Mouse (Mus musculus): ENCODE data around the gene Tmem140. TPM values are rescaled to one million over a fixed set of nuclear protein-coding genes. Genes with fewer than 3 reads are reported as not detected.

The Tmem140 gene
- polyA plus RNA-seq, 1 experiment from 2014 or later = 1.3 TPM

GRCm38 (mm10) chr6:34877509-34878321 lies 14.8 kb downstream of the Tmem140 start, which contains the start of gene Cyren:
Cyren (minus strand) TSS chr6:34878060.
- WGBS = under 1% methylated on average over 53 of the region's 56 CpGs
- H3K4me3 ChIP-seq (ENCODE audit: control insufficient read depth in 1 of 2, insufficient read depth in 1 of 2, low read depth in 1 of 2, low read length in 2 of 2) = peak within 1 kb of the TSS; percentile 72 to 87
- peak; percentile 83 for ATAC-seq (ENCODE audit: insufficient number of reproducible peaks, insufficient read depth, low FRiP score, low read depth)
- H3K4me1 ChIP-seq (ENCODE audit: control insufficient read depth in 2 of 2, insufficient read depth in 2 of 2, low read length in 2 of 2) = peaks cover 27 to 42% of the 10 kb centered on the region in 2 experiments
- no peaks in the 10 kb centered on the region for H3K9me3 ChIP-seq (ENCODE audit: control insufficient read depth, low read length)
- peaks cover 42% of the 10 kb centered on the region for H3K36me3 ChIP-seq (ENCODE audit: control insufficient read depth, insufficient read depth, low read length)
- peak within 1 kb of the TSS; percentile 94 for H3K9ac ChIP-seq (ENCODE audit: low read length)
- peak within 1 kb of the TSS; percentile 88 for H3K4me2 ChIP-seq (ENCODE audit: low read length)
- peak within 1 kb of the TSS; percentile 88 to 94 for H3K27ac ChIP-seq (replicated peaks in 1 of 2; ENCODE audit: control insufficient read depth in 1 of 2, insufficient read depth in 1 of 2, low read depth in 2 of 2, low read length in 2 of 2)
- H3K27me3 ChIP-seq (ENCODE audit: control insufficient read depth, insufficient read depth, low read length) = no peaks in the 10 kb centered on the region

- H3K4me3 ChIP-seq (ENCODE audit: control insufficient read depth in 1 of 2, insufficient read depth in 1 of 2, low read depth in 1 of 2, low read length in 2 of 2) = no peak overlapping the region
- H3K4me1 ChIP-seq (ENCODE audit: control insufficient read depth in 2 of 2, insufficient read depth in 2 of 2, low read length in 2 of 2) = peaks cover 23 to 37% of the 10 kb centered on the region in 2 experiments
- no peak overlapping the region for H3K9ac ChIP-seq (ENCODE audit: low read length)
- peaks cover 50% of the 10 kb centered on the region for H3K36me3 ChIP-seq (ENCODE audit: control insufficient read depth, insufficient read depth, low read length)
- H3K27ac ChIP-seq (replicated peaks in 1 of 2; ENCODE audit: control insufficient read depth in 1 of 2, insufficient read depth in 1 of 2, low read depth in 2 of 2, low read length in 2 of 2) = no peak overlapping the region
- 92% methylated on average over 16 of the region's 16 CpGs for WGBS
- no peaks in the 10 kb centered on the region for H3K27me3 ChIP-seq (ENCODE audit: control insufficient read depth, insufficient read depth, low read length)
- no peak for ATAC-seq (ENCODE audit: insufficient number of reproducible peaks, insufficient read depth, low FRiP score, low read depth)
- no peak overlapping the region for H3K4me2 ChIP-seq (ENCODE audit: low read length)
- H3K9me3 ChIP-seq (ENCODE audit: control insufficient read depth, low read length) = no peaks in the 10 kb centered on the region
These were observed 16.3 kb downstream of the Tmem140 start for GRCm38 (mm10) chr6:34879101-34879740.

- Histone ChIP-seq H3K27ac (replicated peaks in 1 of 2; ENCODE audit: control insufficient read depth in 1 of 2, insufficient read depth in 1 of 2, low read depth in 2 of 2, low read length in 2 of 2) (no peak overlapping the region), H3K4me1 (ENCODE audit: control insufficient read depth in 2 of 2, insufficient read depth in 2 of 2, low read length in 2 of 2) (peaks cover 18 to 29% of the 10 kb centered on the region in 2 experiments), H3K4me3 (ENCODE audit: control insufficient read depth in 1 of 2, insufficient read depth in 1 of 2, low read depth in 1 of 2, low read length in 2 of 2) (no peak overlapping the region), H3K9me3 (ENCODE audit: control insufficient read depth, low read length) (no peaks in the 10 kb centered on the region), H3K9ac (ENCODE audit: low read length) (no peak overlapping the region), H3K36me3 (ENCODE audit: control insufficient read depth, insufficient read depth, low read length) (peaks cover 58% of the 10 kb centered on the region), H3K4me2 (ENCODE audit: low read length) (no peak overlapping the region), H3K27me3 (ENCODE audit: control insufficient read depth, insufficient read depth, low read length) (no peaks in the 10 kb centered on the region)
- no peak for ATAC-seq (ENCODE audit: insufficient number of reproducible peaks, insufficient read depth, low FRiP score, low read depth)
- WGBS = 54% methylated on average over 6 of the region's 6 CpGs
These were observed 17.0 kb downstream of the Tmem140 start for GRCm38 (mm10) chr6:34879911-34880475.

- H3K4me2 ChIP-seq (ENCODE audit: low read length) = no peak overlapping the region
- no peaks in the 10 kb centered on the region for H3K9me3 ChIP-seq (ENCODE audit: control insufficient read depth, low read length)
- ATAC-seq (ENCODE audit: insufficient number of reproducible peaks, insufficient read depth, low FRiP score, low read depth) = no peak
- 79% methylated on average over 7 of the region's 7 CpGs for WGBS
- H3K36me3 ChIP-seq (ENCODE audit: control insufficient read depth, insufficient read depth, low read length) = peaks cover 85% of the 10 kb centered on the region
- no peak overlapping the region for H3K9ac ChIP-seq (ENCODE audit: low read length)
- no peak overlapping the region for H3K4me3 ChIP-seq (ENCODE audit: control insufficient read depth in 1 of 2, insufficient read depth in 1 of 2, low read depth in 1 of 2, low read length in 2 of 2)
- H3K27me3 ChIP-seq (ENCODE audit: control insufficient read depth, insufficient read depth, low read length) = no peaks in the 10 kb centered on the region
- H3K27ac ChIP-seq (replicated peaks in 1 of 2; ENCODE audit: control insufficient read depth in 1 of 2, insufficient read depth in 1 of 2, low read depth in 2 of 2, low read length in 2 of 2) = no peak overlapping the region
- peaks cover 9 to 10% of the 10 kb centered on the region in 2 experiments; a peak in 3 of 4 replicates for H3K4me1 ChIP-seq (ENCODE audit: control insufficient read depth in 2 of 2, insufficient read depth in 2 of 2, low read length in 2 of 2)
These were observed 21.8 kb downstream of the Tmem140 start for GRCm38 (mm10) chr6:34884724-34885123.

- H3K27ac ChIP-seq (replicated peaks in 1 of 2; ENCODE audit: control insufficient read depth in 1 of 2, insufficient read depth in 1 of 2, low read depth in 2 of 2, low read length in 2 of 2) = 0 out of 4 replicates have a peak overlapping the region, but pooled peaks of 1 of the 2 experiments have one; percentile 23
- peak overlapping the region; percentile 36; the same call in 1 of the 2 replicates for H3K9ac ChIP-seq (ENCODE audit: low read length)
- WGBS = 57% methylated on average over 6 of the region's 6 CpGs
- H3K36me3 ChIP-seq (ENCODE audit: control insufficient read depth, insufficient read depth, low read length) = peaks cover 86% of the 10 kb centered on the region
- no peak overlapping the region for H3K4me2 ChIP-seq (ENCODE audit: low read length)
- no peak for ATAC-seq (ENCODE audit: insufficient number of reproducible peaks, insufficient read depth, low FRiP score, low read depth)
- H3K9me3 ChIP-seq (ENCODE audit: control insufficient read depth, low read length) = no peaks in the 10 kb centered on the region
- peaks cover 9 to 10% of the 10 kb centered on the region in 2 experiments; a peak in 3 of 4 replicates for H3K4me1 ChIP-seq (ENCODE audit: control insufficient read depth in 2 of 2, insufficient read depth in 2 of 2, low read length in 2 of 2)
- no peaks in the 10 kb centered on the region for H3K27me3 ChIP-seq (ENCODE audit: control insufficient read depth, insufficient read depth, low read length)
- H3K4me3 ChIP-seq (ENCODE audit: control insufficient read depth in 1 of 2, insufficient read depth in 1 of 2, low read depth in 1 of 2, low read length in 2 of 2) = no peak overlapping the region
These were observed 24.3 kb downstream of the Tmem140 start for GRCm38 (mm10) chr6:34887131-34887850.

GRCm38 (mm10) chr6:34889185-34889584 lies 26.2 kb downstream of the Tmem140 start:
- 66% methylated on average over 4 of the region's 4 CpGs for WGBS
- Histone ChIP-seq H3K9me3 (ENCODE audit: control insufficient read depth, low read length) (no peaks in the 10 kb centered on the region), H3K27me3 (ENCODE audit: control insufficient read depth, insufficient read depth, low read length) (no peaks in the 10 kb centered on the region), H3K4me3 (ENCODE audit: control insufficient read depth in 1 of 2, insufficient read depth in 1 of 2, low read depth in 1 of 2, low read length in 2 of 2) (no peak overlapping the region), H3K4me2 (ENCODE audit: low read length) (no peak overlapping the region), H3K9ac (ENCODE audit: low read length) (no peak overlapping the region), H3K36me3 (ENCODE audit: control insufficient read depth, insufficient read depth, low read length) (peaks cover 87% of the 10 kb centered on the region), H3K27ac (replicated peaks in 1 of 2; ENCODE audit: control insufficient read depth in 1 of 2, insufficient read depth in 1 of 2, low read depth in 2 of 2, low read length in 2 of 2) (no peak overlapping the region), H3K4me1 (ENCODE audit: control insufficient read depth in 2 of 2, insufficient read depth in 2 of 2, low read length in 2 of 2) (peaks cover 9 to 10% of the 10 kb centered on the region in 2 experiments; a peak in 3 of 4 replicates)
- ATAC-seq (ENCODE audit: insufficient number of reproducible peaks, insufficient read depth, low FRiP score, low read depth) = no peak

- H3K9ac ChIP-seq (ENCODE audit: low read length) = no peak overlapping the region
- no peak overlapping the region for H3K4me2 ChIP-seq (ENCODE audit: low read length)
- ATAC-seq (ENCODE audit: insufficient number of reproducible peaks, insufficient read depth, low FRiP score, low read depth) = no peak
- H3K27me3 ChIP-seq (ENCODE audit: control insufficient read depth, insufficient read depth, low read length) = no peaks in the 10 kb centered on the region
- H3K4me3 ChIP-seq (ENCODE audit: control insufficient read depth in 1 of 2, insufficient read depth in 1 of 2, low read depth in 1 of 2, low read length in 2 of 2) = no peak overlapping the region
- H3K4me1 ChIP-seq (ENCODE audit: control insufficient read depth in 2 of 2, insufficient read depth in 2 of 2, low read length in 2 of 2) = peaks cover 13 to 18% of the 10 kb centered on the region in 2 experiments
- WGBS = 83% methylated on average over 7 of the region's 7 CpGs
- H3K9me3 ChIP-seq (ENCODE audit: control insufficient read depth, low read length) = no peaks in the 10 kb centered on the region
- H3K27ac ChIP-seq (replicated peaks in 1 of 2; ENCODE audit: control insufficient read depth in 1 of 2, insufficient read depth in 1 of 2, low read depth in 2 of 2, low read length in 2 of 2) = no peak overlapping the region
- H3K36me3 ChIP-seq (ENCODE audit: control insufficient read depth, insufficient read depth, low read length) = peaks cover 80% of the 10 kb centered on the region
These were observed 32.6 kb downstream of the Tmem140 start for GRCm38 (mm10) chr6:34895569-34895968.
